Mouse (Mus musculus) stomach, postnatal 0 days (tissue): ENCODE data around the gene Arf3.
"Not testable (repeated sequence)": the region's sequence is repeated elsewhere in the genome, so short reads cannot be mapped to it uniquely, and the experiment has no call there.

Source experiments
- CTCF ChIP-seq: IDR thresholded peaks from 2 replicates; pipeline ENCODE4 v1.5.1; 2016; ENCODE audit warnings: antibody characterized with exemption, low read depth, mild to moderate bottlenecking, moderate library complexity
- EP300 ChIP-seq: optimal IDR thresholded peaks from 2 replicates; pipeline ENCODE3; 2016; ENCODE audit warnings: antibody characterized with exemption

- TF ChIP-seq CTCF, EP300: not testable (repeated sequence)
Measured at GRCm38 (mm10) chr15:98743863-98744262, 19.2 kb downstream of the Arf3 start.
